25 mouse cellular contexts compared by ENCODE assay signal in the genomic region with DNA sequence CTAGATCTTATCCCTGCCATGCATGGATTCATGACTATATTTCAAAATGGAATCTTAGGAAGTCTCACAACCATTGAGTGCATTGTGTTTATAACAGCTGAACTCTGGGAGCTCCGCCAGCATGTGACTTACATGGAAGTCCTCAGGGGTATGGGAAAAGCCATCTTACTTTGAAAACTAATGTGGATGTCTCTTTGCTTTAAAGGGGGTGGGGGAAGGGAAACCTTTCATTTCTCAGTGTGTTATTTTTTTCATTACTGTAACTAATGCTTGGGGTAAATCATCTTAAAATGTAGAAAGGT. TPM values are rescaled to one million over a fixed set of nuclear protein-coding genes. Genes with fewer than 3 reads are reported as not detected.
DNase-seq lines count a peak whose midpoint lies in the region; ATAC-seq and TF ChIP-seq lines count a peak whose summit lies in the region.
"Had no signal": no experiment of that assay in that cellular context is flagged by ENCODE, and none has a peak within 500 bp of the region (broad histone marks: within the 10 kb centered on the region; RNA-seq: fewer than 3 reads in every experiment).

No protein-coding gene starts in this region.

- intact Hi-C loops in heart, postnatal 10 days (cut with DNase I) = no loop called here

- DNase-seq in heart, adult 11 months = peak; percentile 36
- no peak for DNase-seq in heart, postnatal 10 days
- no peak for DNase-seq in midbrain, embryonic 14.5 days
- DNase-seq in midbrain, postnatal 0 days (ENCODE audit: low spot score) = no peak
- DNase-seq in Muller cell, postnatal 12 days (ENCODE audit: inconsistent ontology term) = no peak
- DNase-seq: adrenal gland, postnatal 25 days; cerebellum, adult 8-10 months; cerebellum, postnatal 36 days; embryo, embryonic 11 days; gastrocnemius, postnatal 14 days; heart, postnatal 36 days; kidney, adult 18-20 months; kidney, postnatal 4 days; lung, adult 18-20 months; right cerebral cortex, postnatal 14 days; spleen, adult 18-20 months had no signal

- no peaks in the 10 kb centered on the region for H3K36me3 ChIP-seq in midbrain, embryonic 14.5 days (ENCODE audit: control insufficient read depth, insufficient read depth, low read length)
- no peaks in the 10 kb centered on the region for H3K36me3 ChIP-seq in midbrain, postnatal 0 days (ENCODE audit: insufficient read depth, low read length)
- H3K36me3 ChIP-seq in forebrain, embryonic 16.5 days (ENCODE audit: control insufficient read depth, insufficient read depth) = no peaks in the 10 kb centered on the region
- H3K36me3 ChIP-seq: embryonic facial prominence, embryonic 15.5 days; limb, embryonic 13.5 days; liver, embryonic 12.5 days; neural tube, embryonic 12.5 days had no signal

- no peaks in the 10 kb centered on the region for H3K27me3 ChIP-seq in midbrain, embryonic 14.5 days (ENCODE audit: control insufficient read depth, insufficient read depth, low read length)
- H3K27me3 ChIP-seq in midbrain, postnatal 0 days (ENCODE audit: insufficient read depth, low read length) = no peaks in the 10 kb centered on the region
- no peaks in the 10 kb centered on the region for H3K27me3 ChIP-seq in forebrain, embryonic 16.5 days (replicated peaks; ENCODE audit: control insufficient read depth, insufficient read depth, low read length)
- H3K27me3 ChIP-seq: embryonic facial prominence, embryonic 15.5 days; limb, embryonic 13.5 days; liver, embryonic 12.5 days; neural tube, embryonic 12.5 days had no signal

- peak overlapping the region; percentile 55 for H3K27ac ChIP-seq in midbrain, embryonic 14.5 days (replicated peaks; ENCODE audit: low read depth, low read length)
- no peak overlapping the region for H3K27ac ChIP-seq in midbrain, postnatal 0 days (ENCODE audit: low read depth, low read length)
- peak overlapping the region; percentile 58 for H3K27ac ChIP-seq in forebrain, embryonic 16.5 days (ENCODE audit: low read length)
- H3K27ac ChIP-seq in olfactory bulb, adult 2 months (ENCODE audit: insufficient read depth, low read depth, low read length) = peak overlapping the region; percentile 67
- H3K27ac ChIP-seq: embryonic facial prominence, embryonic 15.5 days; limb, embryonic 13.5 days; liver, embryonic 12.5 days; neural tube, embryonic 12.5 days had no signal

- H3K4me2 ChIP-seq in midbrain, embryonic 14.5 days (ENCODE audit: low read length) = no peak overlapping the region
- H3K4me2 ChIP-seq in midbrain, postnatal 0 days (ENCODE audit: low read depth, low read length, poor library complexity, severe bottlenecking) = no peak overlapping the region
- no peak overlapping the region for H3K4me2 ChIP-seq in forebrain, embryonic 16.5 days (ENCODE audit: low read length)
- H3K4me2 ChIP-seq: limb, embryonic 13.5 days; liver, embryonic 12.5 days; neural tube, embryonic 12.5 days had no signal

- no peak for TF ChIP-seq CTCF in midbrain, postnatal 0 days (IDR thresholded peaks at IDR 0.05)
- TF ChIP-seq CTCF in olfactory bulb, adult 2 months (IDR thresholded peaks at IDR 0.05; ENCODE audit: insufficient read depth, low read depth, low read length) = no peak

- TF ChIP-seq POLR2A in olfactory bulb, adult 2 months (IDR thresholded peaks at IDR 0.05; ENCODE audit: insufficient read depth, low read depth, low read length) = no peak

- no peaks in the 10 kb centered on the region for H3K9me3 ChIP-seq in midbrain, embryonic 14.5 days (ENCODE audit: control insufficient read depth, low read length)
- H3K9me3 ChIP-seq in midbrain, postnatal 0 days (ENCODE audit: low read length) = no peaks in the 10 kb centered on the region
- peaks cover 2% of the 10 kb centered on the region; the same call in 1 of the 2 replicates for H3K9me3 ChIP-seq in forebrain, embryonic 16.5 days (ENCODE audit: control insufficient read depth, low read length)
- H3K9me3 ChIP-seq: embryonic facial prominence, embryonic 15.5 days; limb, embryonic 13.5 days; liver, embryonic 12.5 days; neural tube, embryonic 12.5 days had no signal

- H3K9ac ChIP-seq in midbrain, embryonic 14.5 days (replicated peaks; ENCODE audit: low read length) = no peak overlapping the region
- no peak overlapping the region for H3K9ac ChIP-seq in midbrain, postnatal 0 days (replicated peaks; ENCODE audit: low read length, poor library complexity, severe bottlenecking)
- no peak overlapping the region for H3K9ac ChIP-seq in forebrain, embryonic 16.5 days (replicated peaks; ENCODE audit: low read depth, low read length)
- H3K9ac ChIP-seq: embryonic facial prominence, embryonic 15.5 days; limb, embryonic 13.5 days; liver, embryonic 12.5 days; neural tube, embryonic 12.5 days had no signal

- ATAC-seq in midbrain, embryonic 14.5 days (ENCODE audit: low FRiP score, low TSS enrichment) = no peak
- ATAC-seq in midbrain, postnatal 0 days (ENCODE audit: low FRiP score) = no peak
- ATAC-seq in forebrain, embryonic 16.5 days = no peak
- ATAC-seq: CD4-positive, CD25-positive, alpha-beta regulatory T cell, adult 4 months; inflammation-experienced regulatory T-cells, adult 6 months; liver, embryonic 12.5 days had no signal

- peaks cover 6% of the 10 kb centered on the region; the same call in 1 of the 2 replicates for H3K4me1 ChIP-seq in midbrain, embryonic 14.5 days (ENCODE audit: control insufficient read depth, insufficient read depth, low read length)
- no peaks in the 10 kb centered on the region for H3K4me1 ChIP-seq in midbrain, postnatal 0 days (ENCODE audit: insufficient read depth, low read length)
- peaks cover 12% of the 10 kb centered on the region for H3K4me1 ChIP-seq in forebrain, embryonic 16.5 days (replicated peaks; ENCODE audit: control insufficient read depth, insufficient read depth, low read length)
- H3K4me1 ChIP-seq in olfactory bulb, adult 2 months (ENCODE audit: control insufficient read depth, insufficient read depth, low read length) = peaks cover 8% of the 10 kb centered on the region
- H3K4me1 ChIP-seq: embryonic facial prominence, embryonic 15.5 days; liver, embryonic 12.5 days; neural tube, embryonic 12.5 days had no signal

- WGBS in midbrain, embryonic 14.5 days = 79% methylated on average over 1 of the region's 1 CpGs
- 70% methylated on average over 1 of the region's 1 CpGs for WGBS in midbrain, postnatal 0 days
- 33% methylated on average over 1 of the region's 1 CpGs for WGBS in forebrain, embryonic 16.5 days
- 51% methylated on average over 1 of the region's 1 CpGs for WGBS in olfactory bulb, adult 2 months

- H3K4me3 ChIP-seq in midbrain, embryonic 14.5 days (replicated peaks; ENCODE audit: low read depth, low read length) = no peak overlapping the region
- H3K4me3 ChIP-seq in midbrain, postnatal 0 days (ENCODE audit: low read depth, low read length) = no peak overlapping the region
- no peak overlapping the region for H3K4me3 ChIP-seq in forebrain, embryonic 16.5 days (replicated peaks; ENCODE audit: low read length)
- H3K4me3 ChIP-seq in olfactory bulb, adult 2 months (ENCODE audit: insufficient read depth, low read depth, low read length) = no peak overlapping the region
- H3K4me3 ChIP-seq: embryonic facial prominence, embryonic 15.5 days; limb, embryonic 13.5 days; liver, embryonic 12.5 days; neural tube, embryonic 12.5 days had no signal

RNA-seq across cellular contexts. Expression of a gene that starts 9.4 kb away (rescaled TPM):
- total RNA-seq in heart, postnatal 10 days (2021) = under 1 TPM; 0.10 to 0.22 TPM
- polyA plus RNA-seq in midbrain, embryonic 14.5 days (2014; fragmentation: Nextera tagmentation; extraction: Ambion mirVana) = 0.07 and 0.14 TPM in 2 replicates
- total RNA-seq in midbrain, postnatal 0 days (2014; rRNA removed) = 0.52 and 0.88 TPM in 2 replicates
- 0.37 and 0.49 TPM in 2 replicates for polyA plus RNA-seq in midbrain, postnatal 0 days (2015; fragmentation: Nextera tagmentation; extraction: Ambion mirVana)
- 0.32 and 0.52 TPM in 2 replicates for polyA plus RNA-seq in forebrain, embryonic 16.5 days (2015; fragmentation: Nextera tagmentation; extraction: Ambion mirVana)
- not detected in 2 replicates for polyA plus RNA-seq in olfactory bulb, adult 2 months (2012; ENCODE audit: insufficient read depth, insufficient read length, low replicate concordance, missing spikeins)
- total RNA-seq: monocyte, adult 5-6 weeks had no signal
